Mouse (Mus musculus) MN1 (cell line): ENCODE data around the gene Huwe1.

Experiments
- DNase-seq: peaks from one replicate; pipeline ENCODE4 v3.0.0-alpha.2; 2016; ENCODE audit warnings: low spot score

Huwe1 gene

GRCm38 (mm10) chrX:151951181-151951580 is 150.6 kb downstream of the Huwe1 start:
- DNase-seq, result peak; percentile 29
